ENCODE assay signal across 9 mouse cellular contexts in the genomic region with DNA sequence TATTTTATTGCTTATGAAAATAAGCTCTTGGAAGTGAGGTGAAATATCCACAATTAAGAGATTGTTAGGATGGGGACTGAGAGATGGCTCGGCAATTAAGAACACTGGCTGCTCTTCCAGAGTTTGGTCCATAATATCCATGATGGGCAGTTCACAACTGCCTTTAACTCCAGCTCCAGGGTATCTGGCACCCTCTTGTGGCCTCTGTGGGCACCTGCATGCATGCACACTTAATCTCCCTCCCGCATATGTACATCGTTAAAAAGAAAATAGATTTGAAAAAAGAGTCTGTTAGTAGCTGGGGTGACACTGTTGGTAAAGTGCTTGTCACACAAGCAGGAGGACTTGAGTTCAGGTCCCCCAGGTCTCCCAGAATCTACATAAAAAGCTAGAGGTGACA. TPM values are rescaled to one million over a fixed set of nuclear protein-coding genes. Genes with fewer than 3 reads are reported as not detected.
DNase-seq lines count a peak whose midpoint lies in the region; ATAC-seq and TF ChIP-seq lines count a peak whose summit lies in the region.
"Had no signal": no experiment of that assay in that cellular context is flagged by ENCODE, and none has a peak within 500 bp of the region (broad histone marks: within the 10 kb centered on the region; RNA-seq: fewer than 3 reads in every experiment).

No protein-coding gene starts in this region.

- peak; percentile 25 for DNase-seq in gastrocnemius, adult 18-20 months (ENCODE audit: low spot score)
- no peak for DNase-seq in gastrocnemius, postnatal 25 days
- peak; percentile 34 for DNase-seq in ES-E14 (ENCODE audit: low read depth, low spot score)
- DNase-seq in cerebellum, adult 11-12 months: peak; percentile 29
- peak; percentile 40 to 50 for DNase-seq in kidney, postnatal 25 days
- DNase-seq in lung, postnatal 10 days: peak; percentile 59
- peak; percentile 16 for DNase-seq in right cerebral cortex, postnatal 14 days

- no peaks in the 10 kb centered on the region for H3K36me3 ChIP-seq in ES-E14 (ENCODE audit: control insufficient read depth, insufficient read depth, low read length, poor library complexity, severe bottlenecking)
- H3K36me3 ChIP-seq: limb, embryonic 13.5 days had no signal

- H3K9ac ChIP-seq in ES-E14 (ENCODE audit: insufficient read depth, low read depth, low read length, poor library complexity, severe bottlenecking): no peak overlapping the region
- H3K9ac ChIP-seq: limb, embryonic 13.5 days had no signal

- H3K4me1 ChIP-seq in ES-E14 (ENCODE audit: control insufficient read depth in 2 of 2, insufficient read depth in 2 of 2, low read length in 2 of 2, poor library complexity in 1 of 2): no peaks in the 10 kb centered on the region
- H3K4me1 ChIP-seq: limb, embryonic 13.5 days had no signal

- in situ Hi-C loops in ES-E14 (cut with MboI; ENCODE audit: low sequenced_read_pairs in 2 of 2, unreplicated experiment in 2 of 2): no loop called here

- no peak overlapping the region for H3K4me3 ChIP-seq in ES-E14 (ENCODE audit: insufficient read depth in 1 of 2, low read depth in 1 of 2, low read length in 2 of 2, poor library complexity in 1 of 2, severe bottlenecking in 1 of 2)
- H3K4me3 ChIP-seq: limb, embryonic 13.5 days had no signal

- no peak overlapping the region for H3K27ac ChIP-seq in ES-E14 (ENCODE audit: insufficient read depth, low read depth, low read length, poor library complexity, severe bottlenecking)
- H3K27ac ChIP-seq: limb, embryonic 13.5 days had no signal

- no peaks in the 10 kb centered on the region for H3K9me3 ChIP-seq in ES-E14 (ENCODE audit: control insufficient read depth, insufficient read depth, low read depth, low read length)
- H3K9me3 ChIP-seq: limb, embryonic 13.5 days had no signal

- ATAC-seq in frontal cortex, adult (ENCODE audit: low TSS enrichment): peak; percentile 86

TF ChIP-seq in ES-E14, 5 proteins besides CTCF, POLR2A, EP300 and RAD21:
- peak; percentile 97 for TF ChIP-seq ZC3H11A (IDR thresholded peaks at IDR 0.05; ENCODE audit: borderline replicate concordance, low read depth, low read length)
- no peak for TF ChIP-seq MAFK (IDR thresholded peaks at IDR 0.05; ENCODE audit: insufficient read depth, low read depth, low read length)
- TF ChIP-seq HCFC1 (IDR thresholded peaks at IDR 0.05; ENCODE audit: borderline replicate concordance, insufficient read depth, low read length): no peak
- no peak for TF ChIP-seq ZNF384 (IDR thresholded peaks at IDR 0.05; ENCODE audit: low read depth, low read length)
- TF ChIP-seq CHD2 (IDR thresholded peaks at IDR 0.05; ENCODE audit: low read depth, low read length): no peak

RNA-seq across cellular contexts. Expression of a gene that starts 45.8 kb away (rescaled TPM):
- total RNA-seq in gastrocnemius, adult 18-20 months (2021): 10 to 100 TPM; 14.0 to 15.2 TPM
- 10 to 100 TPM; 11.4 to 12.8 TPM for total RNA-seq in gastrocnemius, postnatal 25 days (2021)
- total RNA-seq in ES-E14 (2012; rRNA removed): 17.6 and 23.4 TPM in 2 replicates

RNA-seq across cellular contexts. Expression of a gene that starts 54.4 kb away (rescaled TPM):
- total RNA-seq in gastrocnemius, adult 18-20 months (2021): 100 to 1,000 TPM; 352 to 355 TPM
- total RNA-seq in gastrocnemius, postnatal 25 days (2021): 100 to 1,000 TPM; 316 to 397 TPM
- not detected in 2 replicates for total RNA-seq in ES-E14 (2012; rRNA removed)

Comparison
In these comparisons a context has a peak if more than half of its experiments do, and no peak if none do; other contexts are left out.
1. RNA of a gene that starts 54.4 kb away (total RNA-seq): 316 to 397 TPM in gastrocnemius, postnatal 25 days and 352 to 355 TPM in gastrocnemius, adult 18-20 months; not detected in ES-E14; every median in the first group is over 100 times any median in the second.